Mouse (Mus musculus): ENCODE data around the gene Ilvbl. TPM values are rescaled to one million over a fixed set of nuclear protein-coding genes. Genes with fewer than 3 reads are reported as not detected.
"Not testable (repeated sequence)": the region's sequence is repeated elsewhere in the genome, so short reads cannot be mapped to it uniquely, and the experiment has no call there.

Gene Ilvbl
- total RNA-seq, 2 experiments from 2014 or later: 30.2 to 33.2 TPM

DNA sequence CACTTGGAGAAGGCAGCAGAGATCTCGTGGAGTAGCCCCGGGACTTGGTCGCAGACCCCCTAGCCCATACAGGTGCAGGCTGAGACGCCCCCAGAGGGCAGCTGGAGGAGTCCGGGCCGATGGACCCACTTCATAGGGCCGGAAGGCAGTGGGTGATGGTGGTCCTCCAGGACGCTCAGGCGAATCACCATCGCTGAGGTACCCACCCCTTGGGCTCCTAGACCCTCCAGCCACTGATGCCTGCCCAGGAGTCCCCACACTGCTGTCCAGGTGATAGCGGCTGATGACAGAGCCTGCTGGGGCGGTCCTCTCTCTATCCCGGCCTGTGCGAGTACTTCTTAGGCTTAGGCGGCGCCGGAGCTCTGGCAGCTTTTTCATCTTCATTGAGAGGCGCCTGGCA is 15.1 kb downstream of the Ilvbl start:
- DNase-seq (ENCODE audit: low spot score in 2 of 2): no peak
- intact Hi-C loops (cut with DNase I): no loop called here

DNA sequence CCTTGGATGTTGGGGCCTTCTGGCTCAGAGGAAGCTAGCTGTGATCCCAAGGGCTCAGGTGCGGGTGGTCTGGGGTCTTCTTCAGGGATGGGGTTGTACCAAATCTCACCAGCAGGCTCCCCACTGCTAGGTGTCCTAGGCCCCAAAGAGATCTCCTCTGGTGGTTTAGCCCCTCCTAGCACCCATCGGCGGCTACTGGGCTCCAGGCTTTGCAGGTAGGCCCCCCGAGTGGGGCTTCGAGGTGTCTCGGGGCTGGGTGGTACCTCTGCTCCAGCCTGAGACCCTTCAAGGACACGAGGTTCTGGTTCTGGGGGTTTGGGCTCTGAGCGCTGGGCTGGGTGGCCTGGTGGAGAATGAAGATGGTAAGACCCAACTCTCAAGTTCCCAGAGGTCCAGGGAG is 15.8 kb downstream of the Ilvbl start:
- no peak for DNase-seq (ENCODE audit: low spot score in 2 of 2)
- intact Hi-C loops (cut with DNase I): no loop called here

DNA sequence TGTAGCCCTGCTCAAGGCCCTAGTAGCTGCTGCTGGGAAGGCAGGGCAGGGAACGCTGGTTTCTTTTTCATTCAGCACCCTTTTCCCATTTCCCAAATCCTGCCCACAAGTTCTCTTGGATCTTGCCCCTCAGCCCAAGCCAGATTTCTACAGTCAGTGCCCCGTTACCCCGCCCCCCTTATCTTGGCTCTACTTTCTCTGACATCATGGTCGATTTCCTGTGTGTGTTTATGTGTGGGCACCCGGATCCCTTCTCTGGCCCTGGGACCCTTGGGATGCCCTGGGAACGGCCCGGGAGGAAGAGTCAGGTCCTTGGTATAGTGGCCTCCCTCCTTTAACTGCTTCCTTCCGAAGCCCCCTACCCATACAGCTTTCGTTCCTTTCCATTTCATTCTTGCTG is 16.6 kb downstream of the Ilvbl start:
- no peak for DNase-seq (ENCODE audit: low spot score in 2 of 2)
- intact Hi-C loops (cut with DNase I): no loop called here

DNA sequence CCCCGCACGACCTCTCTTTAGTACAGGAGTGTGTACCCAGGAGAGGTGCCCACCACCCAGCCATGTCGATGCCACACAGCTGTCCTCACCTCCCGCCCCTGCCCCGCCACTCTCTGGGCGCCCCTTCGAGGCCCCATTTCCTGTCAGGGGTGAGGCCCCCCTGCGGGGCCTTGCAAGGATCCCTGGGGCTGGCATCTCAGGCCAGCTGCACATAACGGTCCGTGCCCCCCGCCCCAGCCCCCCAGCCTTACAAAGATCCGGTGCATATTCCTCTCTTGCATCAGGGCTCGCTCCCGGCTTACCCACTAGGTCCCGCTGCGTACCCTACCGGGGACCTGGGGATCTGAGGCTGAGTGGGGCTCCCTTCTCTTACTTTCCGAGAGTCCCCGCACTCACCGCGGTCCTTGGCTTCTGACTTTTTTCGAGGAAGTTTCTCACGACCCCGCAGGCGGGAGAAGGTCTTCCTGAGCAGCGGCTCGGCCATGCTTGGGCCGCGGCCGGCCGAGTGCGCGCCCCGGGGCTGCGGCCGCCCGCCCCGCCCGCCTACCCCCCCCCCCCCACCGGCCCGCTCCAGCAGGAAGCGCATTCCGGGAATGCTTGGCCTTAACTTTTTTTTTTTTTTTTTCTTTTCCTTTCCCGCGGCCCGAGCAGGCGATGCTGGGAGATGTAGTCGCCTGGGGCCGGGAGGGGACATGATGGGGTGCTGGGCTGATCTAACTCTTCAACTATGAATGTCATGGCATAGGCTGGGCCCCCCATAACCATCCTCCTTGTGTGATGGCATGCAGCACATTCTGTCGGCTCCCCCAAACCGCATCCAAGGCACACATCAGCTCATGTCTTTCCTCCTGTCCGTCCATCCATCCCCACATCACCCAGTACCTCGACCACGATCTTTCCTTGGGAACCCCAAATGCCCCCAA is 17.5 kb downstream of the Ilvbl start, which contains the start of gene Syde1:
Syde1 (minus strand) TSS at position 559 of the 923 bp plus-strand sequence.
- no peak for DNase-seq (ENCODE audit: low spot score in 2 of 2)
- intact Hi-C loops (cut with DNase I): no loop called here

DNA sequence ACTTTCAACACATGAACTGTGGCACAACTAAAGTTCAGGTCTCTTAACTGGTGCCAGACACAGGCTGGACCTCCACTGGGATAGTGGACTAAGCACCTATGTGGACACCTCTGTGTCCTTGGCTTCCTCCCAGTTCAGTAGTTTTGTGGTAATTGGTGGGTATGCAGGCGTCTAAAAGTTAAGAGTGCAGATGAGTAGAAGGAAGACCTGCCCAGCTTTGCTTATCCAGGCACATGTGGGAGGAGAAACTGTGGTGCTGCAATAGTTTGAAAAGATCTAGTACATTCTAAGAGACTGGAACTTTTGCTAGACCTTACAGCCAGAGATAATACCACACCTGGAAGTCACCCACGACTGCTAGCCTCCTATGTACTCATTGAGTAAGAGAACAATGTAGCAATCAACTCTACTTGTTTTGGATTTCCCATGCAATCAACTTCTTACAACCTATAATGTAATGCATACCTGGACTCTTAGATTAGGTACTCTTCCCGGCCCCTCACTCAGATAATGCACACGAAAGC is 18.8 kb downstream of the Ilvbl start:
- no peak for DNase-seq (ENCODE audit: low spot score in 2 of 2)
- intact Hi-C loops (cut with DNase I): no loop called here

GRCm38 (mm10) chr10:78593736-78594135 is 19.6 kb downstream of the Ilvbl start:
- no peak for DNase-seq (ENCODE audit: low spot score in 2 of 2)
- intact Hi-C loops (cut with DNase I): no loop called here

DNA sequence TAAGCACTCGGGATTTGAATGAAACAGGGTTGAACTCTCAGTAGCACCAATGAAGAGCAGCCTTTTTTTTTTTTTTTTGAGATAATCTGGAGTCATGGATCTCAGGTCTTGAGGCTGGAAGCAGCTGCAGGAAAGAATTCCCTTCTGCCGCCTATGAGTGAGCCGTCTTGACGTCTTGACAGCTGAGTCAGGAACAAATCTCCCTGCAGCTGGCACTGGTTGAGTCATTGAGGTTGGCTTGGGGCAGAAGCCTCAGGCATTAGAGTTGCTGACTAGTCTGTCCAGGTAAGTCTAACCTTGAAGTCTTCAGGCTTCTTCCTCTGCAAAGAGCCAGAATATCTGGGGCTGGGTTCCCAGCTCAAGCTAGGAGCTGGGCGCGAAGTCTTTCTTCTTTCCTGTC is 20.0 kb downstream of the Ilvbl start:
- no peak for DNase-seq (ENCODE audit: low spot score in 2 of 2)
- intact Hi-C loops (cut with DNase I): no loop called here

DNA sequence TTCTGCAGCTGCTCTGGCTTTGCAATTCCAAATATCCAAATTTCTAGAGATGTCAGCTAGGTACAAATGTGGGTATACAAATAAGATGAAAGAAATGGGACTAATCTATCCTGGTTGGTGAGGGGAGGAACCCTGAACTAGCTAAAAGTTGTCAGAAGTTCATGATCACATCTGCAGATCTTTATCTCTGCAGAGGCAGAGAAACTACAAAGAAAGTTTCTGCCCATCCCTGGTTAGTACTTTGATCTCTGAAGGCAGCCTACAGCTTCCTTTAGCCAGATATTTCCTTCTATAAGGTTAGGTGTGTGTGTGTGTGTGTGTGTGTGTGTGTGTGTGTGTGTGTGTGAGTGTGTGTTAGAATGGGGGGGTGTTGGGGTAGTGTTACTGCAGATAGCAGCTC is 20.4 kb downstream of the Ilvbl start:
- DNase-seq (ENCODE audit: low spot score in 2 of 2): no peak
- intact Hi-C loops (cut with DNase I): no loop called here

- DNase-seq (ENCODE audit: low spot score in 2 of 2): no peak
- intact Hi-C loops (cut with DNase I): no loop called here
Observed at GRCm38 (mm10) chr10:78599865-78600264, 25.7 kb downstream of the Ilvbl start.

- no peak for DNase-seq (ENCODE audit: low spot score in 2 of 2)
- intact Hi-C loops (cut with DNase I): loop anchor here (5.0 kb wide), 1 partner anchor 63 kb away; no protein-coding TSS in a partner anchor
Observed at GRCm38 (mm10) chr10:78605080-78605479, 30.9 kb downstream of the Ilvbl start.

GRCm38 (mm10) chr10:78607602-78608001 is 33.5 kb downstream of the Ilvbl start:
- DNase-seq (ENCODE audit: low spot score in 2 of 2): no peak
- intact Hi-C loops (cut with DNase I): loop anchor here (5.0 kb wide), 1 partner anchor 65 kb away; no protein-coding TSS in a partner anchor

DNA sequence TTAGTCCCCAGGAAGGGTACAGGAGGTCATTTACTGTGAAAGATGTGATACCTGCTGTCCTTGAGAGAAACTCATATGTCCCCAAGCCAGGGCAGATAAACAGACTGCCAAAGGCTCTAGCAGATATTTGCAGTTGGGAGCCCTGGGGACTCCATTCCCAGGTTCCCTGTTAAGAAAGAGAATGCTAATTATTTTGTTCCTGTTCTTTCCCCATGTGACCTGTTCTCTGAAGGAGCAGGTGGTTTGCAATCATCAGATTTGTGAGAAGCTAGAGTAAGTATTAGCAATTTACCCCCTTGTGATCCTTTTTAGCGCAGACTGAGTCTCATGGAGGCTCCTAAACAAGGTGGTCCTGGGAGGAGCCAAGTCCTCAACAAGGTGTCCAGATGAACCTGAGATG is 43.8 kb downstream of the Ilvbl start, which contains the start of gene Olfr1357:
Olfr1357 (minus strand) TSS at position 101 of the 400 bp plus-strand sequence.
- DNase-seq (ENCODE audit: low spot score in 2 of 2): no peak

DNA sequence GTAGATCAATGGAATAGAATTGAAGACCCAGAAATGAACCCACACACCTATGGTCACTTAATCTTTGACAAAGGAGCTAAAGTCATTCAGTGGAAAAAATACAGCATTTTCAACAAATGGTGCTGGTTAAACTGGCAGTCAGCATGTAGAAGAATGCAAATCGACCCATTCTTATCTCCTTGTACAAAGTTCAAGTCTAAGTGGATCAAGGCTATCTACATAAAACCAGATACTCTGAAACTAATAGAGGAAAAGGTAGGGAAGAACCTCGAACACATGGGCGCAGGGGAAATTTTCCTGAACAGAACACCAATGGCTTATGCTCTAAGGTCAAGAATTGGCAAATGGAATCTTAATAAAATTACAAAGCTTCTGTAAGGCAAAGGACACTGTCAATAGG is 49.0 kb downstream of the Ilvbl start:
- intact Hi-C loops (cut with DNase I); DNase-seq (ENCODE audit: low spot score in 2 of 2): not testable (repeated sequence)

More for the DNA sequence above, 43.8 kb downstream of the Ilvbl start, which contains the start of gene Olfr1357:
- intact Hi-C loops (cut with DNase I): no loop called here

DNA sequence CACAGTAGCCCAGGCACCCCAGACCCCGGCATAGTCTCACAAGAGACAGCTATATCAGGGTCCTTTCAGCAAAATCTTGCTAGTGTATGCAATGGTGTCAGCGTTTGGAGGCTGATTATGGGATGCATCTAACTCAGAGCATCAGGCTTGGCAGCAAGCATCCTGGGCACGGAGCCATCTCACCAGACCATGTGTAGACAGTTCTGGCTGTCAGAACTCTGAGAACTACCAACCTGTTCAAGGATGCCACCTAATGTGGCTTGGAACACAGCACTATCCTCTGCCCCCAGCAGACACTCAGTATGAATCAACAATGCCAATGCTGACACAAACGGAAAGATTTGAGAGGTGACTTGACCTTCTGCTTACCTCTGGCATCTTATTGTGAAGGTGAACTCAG is 56.0 kb downstream of the Ilvbl start:
- intact Hi-C loops (cut with DNase I): loop anchor here (2.0 kb wide), 1 partner anchor 487 kb away; no protein-coding TSS in a partner anchor

DNA sequence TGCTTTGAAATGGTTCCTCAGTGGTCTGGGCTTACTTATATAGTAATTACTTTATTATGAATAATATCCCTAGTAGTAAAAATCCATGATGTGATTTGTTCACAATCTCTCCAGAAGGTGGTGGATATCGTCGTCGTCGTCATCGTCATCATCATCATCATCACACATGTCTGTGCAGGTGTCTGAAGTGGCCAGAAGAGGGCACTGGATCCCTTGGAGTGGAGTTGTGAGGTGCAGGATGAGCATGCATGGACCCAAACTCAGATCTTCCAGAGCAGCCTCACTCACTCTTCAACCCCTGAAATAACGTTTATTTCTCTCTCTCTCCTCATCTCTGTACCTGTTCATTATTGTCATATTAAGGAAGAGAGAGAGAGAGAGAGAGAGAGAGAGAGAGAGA is 58.2 kb downstream of the Ilvbl start:
- intact Hi-C loops (cut with DNase I): no loop called here
- DNase-seq (ENCODE audit: low spot score in 2 of 2): peak; percentile 31 to 34

More for the DNA sequence above, 56.0 kb downstream of the Ilvbl start:
- DNase-seq (ENCODE audit: low spot score in 2 of 2): no peak

Small RNA genes lying within 50 kb of the gene (microRNA-seq; reads per million reads assigned to microRNA genes)
- gene Gm27541: not detected

Other genes with a start within 250 kb of the Ilvbl start
- gene Agpat3, start 221.9 kb upstream of the Ilvbl start, total RNA-seq (2021): 100 to 1,000 TPM; 269 to 279 TPM
- gene Rrp1, start 161.3 kb upstream of the Ilvbl start, total RNA-seq (2021): 100 to 1,000 TPM; 348 to 358 TPM
- gene Cstb, start 148.7 kb upstream of the Ilvbl start, total RNA-seq (2021): 10 to 100 TPM; 35.4 to 42.4 TPM
- gene Pdxk, start 109.4 kb upstream of the Ilvbl start, total RNA-seq (2021): 100 to 1,000 TPM; 114 to 120 TPM
- not detected for gene Olfr1358, start 56.9 kb upstream of the Ilvbl start, total RNA-seq (2021)
- gene Syde1, start 17.6 kb downstream of the Ilvbl start, total RNA-seq (2021): 1 to 10 TPM; 5.9 to 6.4 TPM
- gene Olfr1357, start 43.7 kb downstream of the Ilvbl start, total RNA-seq (2021): not detected
- gene Casp14, start 143.9 kb downstream of the Ilvbl start, total RNA-seq (2021): not detected
- gene Ccdc105, start 178.7 kb downstream of the Ilvbl start, total RNA-seq (2021): under 1 TPM; 0.61 to 0.79 TPM
- gene Slc1a6, start 206.2 kb downstream of the Ilvbl start, total RNA-seq (2021): 10 to 100 TPM; 10.8 to 11.4 TPM